In the genomic region with DNA sequence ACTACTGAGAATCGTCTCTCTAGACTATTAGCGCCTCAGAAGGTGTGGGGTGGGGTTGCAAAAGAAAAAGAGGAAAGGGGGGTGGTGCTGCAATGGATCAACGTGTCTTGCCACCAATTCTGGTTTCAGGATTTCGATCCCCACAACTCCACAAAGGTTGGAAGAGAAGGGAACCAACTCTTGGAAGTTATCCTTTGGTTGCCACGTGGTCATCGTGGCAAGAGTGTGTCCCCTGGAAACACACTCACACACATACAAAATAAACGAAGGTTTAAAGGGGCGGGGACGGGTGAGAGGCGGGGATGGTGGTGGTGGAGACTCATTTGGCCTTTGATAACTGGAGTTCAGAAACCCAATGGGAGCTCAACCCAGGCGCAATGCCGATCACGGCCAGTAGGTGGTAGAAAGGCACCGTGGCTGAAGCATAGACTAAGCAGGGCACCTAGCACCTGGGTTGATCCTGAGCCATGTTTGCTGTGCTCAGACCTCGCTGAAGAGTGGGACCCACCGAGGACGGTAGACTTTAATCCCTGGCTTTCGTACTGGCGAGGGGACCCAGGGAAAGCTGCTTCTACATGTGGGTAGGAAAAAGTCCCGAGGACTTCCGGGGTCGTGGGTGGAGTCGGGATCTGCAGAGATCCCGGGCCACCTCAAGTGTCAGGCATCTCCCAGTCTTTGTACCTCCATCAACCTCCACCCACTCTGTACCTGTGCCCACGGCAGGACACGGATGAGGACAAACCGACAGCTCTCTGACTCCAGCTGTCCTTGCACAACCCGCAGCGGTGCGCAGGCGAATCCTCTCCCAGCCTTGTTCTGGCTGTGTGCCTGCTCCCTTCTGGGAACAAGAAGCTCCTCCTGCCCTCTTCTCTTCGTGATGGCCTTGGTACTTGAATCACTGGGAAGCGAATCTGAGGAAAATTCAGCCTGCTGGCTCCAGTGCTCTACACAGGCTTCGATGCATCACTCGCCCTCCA, we compare ENCODE assay signal across 8 mouse cellular contexts. TPM values are rescaled to one million over a fixed set of nuclear protein-coding genes. Genes with fewer than 3 reads are reported as not detected.
DNase-seq lines count a peak whose midpoint lies in the region; ATAC-seq lines count a peak whose summit lies in the region.

No protein-coding gene starts in this region.

- 19% methylated on average over 35 of the region's 35 CpGs for WGBS in hindbrain, embryonic 15.5 days

- 0 out of 2 replicates have a peak overlapping the region, but pooled peaks have one; percentile 29 for H3K9ac ChIP-seq in hindbrain, embryonic 15.5 days

- ATAC-seq in hindbrain, embryonic 15.5 days (ENCODE audit: low FRiP score, low read depth), result peak; percentile 87

- H3K4me3 ChIP-seq in hindbrain, embryonic 15.5 days, result peak overlapping the region; percentile 36

- H3K9me3 ChIP-seq in hindbrain, embryonic 15.5 days, result no peaks in the 10 kb centered on the region

- H3K36me3 ChIP-seq in hindbrain, embryonic 15.5 days, result no peaks in the 10 kb centered on the region

- peaks cover 12% of the 10 kb centered on the region for H3K4me1 ChIP-seq in hindbrain, embryonic 15.5 days (replicated peaks)

- peak; percentile 59 for DNase-seq in T-cell, adult 2 months (ENCODE audit: low spot score)
- DNase-seq in cerebellum, postnatal 36 days, result peak; percentile 96 to 99
- DNase-seq in frontal cortex, postnatal 36 days (ENCODE audit: low spot score in 2 of 2), result peak; percentile 90 to 93
- DNase-seq in left cerebral cortex, adult 11 months (ENCODE audit: low spot score), result peak; percentile 75
- peak; percentile 89 for DNase-seq in lung, postnatal 36 days
- peak; percentile 83 for DNase-seq in retina, postnatal 1 day
- peak; percentile 92 for DNase-seq in thymus, postnatal 4 days

- H3K27ac ChIP-seq in hindbrain, embryonic 15.5 days (replicated peaks), result no peak overlapping the region

- 0 out of 2 replicates have a peak, but pooled peaks cover 7% of the 10 kb centered on the region for H3K27me3 ChIP-seq in hindbrain, embryonic 15.5 days

- H3K4me2 ChIP-seq in hindbrain, embryonic 15.5 days, result peak overlapping the region; percentile 79

RNA-seq across cellular contexts. Expression of a gene that starts 23.2 kb away (rescaled TPM):
- 1.1 and 1.3 TPM in 2 replicates for polyA plus RNA-seq in hindbrain, embryonic 15.5 days (2015; fragmentation: Nextera tagmentation; extraction: Ambion mirVana)

RNA-seq across cellular contexts. Expression of a gene that starts 24.1 kb away (rescaled TPM):
- polyA plus RNA-seq in hindbrain, embryonic 15.5 days (2015; fragmentation: Nextera tagmentation; extraction: Ambion mirVana), result 8.2 TPM in 2 replicates

RNA-seq across cellular contexts. Expression of a gene that starts 59.8 kb away (rescaled TPM):
- 3.4 and 5.1 TPM in 2 replicates for polyA plus RNA-seq in hindbrain, embryonic 15.5 days (2015; fragmentation: Nextera tagmentation; extraction: Ambion mirVana)
